Mouse (Mus musculus): ENCODE results near the gene Sfxn2. TPM values are rescaled to one million over a fixed set of nuclear protein-coding genes. Genes with fewer than 3 reads are reported as not detected.

The Sfxn2 gene
- polyA plus RNA-seq, 2 experiments: 22.0 to 26.7 TPM

GRCm38 (mm10) chr19:46592751-46593439, 19.7 kb downstream of the Sfxn2 start:
- no peak overlapping the region for H3K9ac ChIP-seq (ENCODE audit: low read depth, low read length, severe bottlenecking)
- no peaks in the 10 kb centered on the region for H3K27me3 ChIP-seq (ENCODE audit: control insufficient read depth, insufficient read depth, low read length)
- H3K4me1 ChIP-seq (ENCODE audit: control insufficient read depth, insufficient read depth, low read length): no peaks in the 10 kb centered on the region
- no peak overlapping the region for H3K4me2 ChIP-seq (replicated peaks; ENCODE audit: low read depth, low read length, severe bottlenecking)
- no peaks in the 10 kb centered on the region for H3K9me3 ChIP-seq (ENCODE audit: control insufficient read depth, low read length)
- no peak for DNase-seq (ENCODE audit: low spot score)
- no peak overlapping the region for H3K4me3 ChIP-seq (replicated peaks; ENCODE audit: low read length)
- TF ChIP-seq POLR2A (IDR thresholded peaks at IDR 0.05; ENCODE audit: borderline replicate concordance, extremely low read depth, insufficient read depth, insufficient read length): no peak
- 90% methylated on average over 9 of the region's 9 CpGs for WGBS
- no peak overlapping the region for H3K27ac ChIP-seq (replicated peaks; ENCODE audit: low read depth, low read length)
- H3K36me3 ChIP-seq (ENCODE audit: control insufficient read depth, insufficient read depth, low read length): peaks cover 45% of the 10 kb centered on the region
- no peak for ATAC-seq (ENCODE audit: low FRiP score, low read depth)

GRCm38 (mm10) chr19:46598187-46598586, 25.0 kb downstream of the Sfxn2 start:
- no peak for DNase-seq (ENCODE audit: low spot score)
- Histone ChIP-seq H3K27me3 (ENCODE audit: control insufficient read depth, insufficient read depth, low read length) (no peaks in the 10 kb centered on the region), H3K4me1 (ENCODE audit: control insufficient read depth, insufficient read depth, low read length) (peaks cover 10% of the 10 kb centered on the region; the same call in 1 of the 2 replicates), H3K4me3 (replicated peaks; ENCODE audit: low read length) (peak overlapping the region; percentile 12; the same call in 1 of the 2 replicates), H3K4me2 (replicated peaks; ENCODE audit: low read depth, low read length, severe bottlenecking) (peak overlapping the region; percentile 35), H3K36me3 (ENCODE audit: control insufficient read depth, insufficient read depth, low read length) (peaks cover 23% of the 10 kb centered on the region), H3K9ac (ENCODE audit: low read depth, low read length, severe bottlenecking) (no peak overlapping the region), H3K27ac (replicated peaks; ENCODE audit: low read depth, low read length) (no peak overlapping the region), H3K9me3 (ENCODE audit: control insufficient read depth, low read length) (no peaks in the 10 kb centered on the region)
- TF ChIP-seq POLR2A (IDR thresholded peaks at IDR 0.05; ENCODE audit: borderline replicate concordance, extremely low read depth, insufficient read depth, insufficient read length): no peak
- ATAC-seq (ENCODE audit: low FRiP score, low read depth): no peak
- WGBS: 79% methylated on average over 4 of the region's 4 CpGs

GRCm38 (mm10) chr19:46598720-46599252, 25.6 kb downstream of the Sfxn2 start, which contains the start of gene Wbp1l:
Gene Wbp1l, plus strand, starts transcription at chr19:46599084.
- 0 out of 2 replicates have a peak, but pooled peaks have one; percentile 45 for TF ChIP-seq POLR2A (IDR thresholded peaks at IDR 0.05; ENCODE audit: borderline replicate concordance, extremely low read depth, insufficient read depth, insufficient read length)
- DNase-seq (ENCODE audit: low spot score): peak; percentile 99
- H3K9me3 ChIP-seq (ENCODE audit: control insufficient read depth, low read length): no peaks in the 10 kb centered on the region
- peak within 1 kb of the TSS; percentile 80 for H3K4me3 ChIP-seq (replicated peaks; ENCODE audit: low read length)
- peaks cover 23% of the 10 kb centered on the region for H3K36me3 ChIP-seq (ENCODE audit: control insufficient read depth, insufficient read depth, low read length)
- peak within 1 kb of the TSS; percentile 88 for H3K4me2 ChIP-seq (replicated peaks; ENCODE audit: low read depth, low read length, severe bottlenecking)
- peaks cover 10% of the 10 kb centered on the region; the same call in 1 of the 2 replicates for H3K4me1 ChIP-seq (ENCODE audit: control insufficient read depth, insufficient read depth, low read length)
- no peak within 1 kb of the TSS for H3K27ac ChIP-seq (replicated peaks; ENCODE audit: low read depth, low read length)
- ATAC-seq (ENCODE audit: low FRiP score, low read depth): peak; percentile 99
- under 1% methylated on average over 19 of the region's 22 CpGs for WGBS
- no peaks in the 10 kb centered on the region for H3K27me3 ChIP-seq (ENCODE audit: control insufficient read depth, insufficient read depth, low read length)
- peak within 1 kb of the TSS; percentile 77 for H3K9ac ChIP-seq (ENCODE audit: low read depth, low read length, severe bottlenecking)

- TF ChIP-seq POLR2A (IDR thresholded peaks at IDR 0.05; ENCODE audit: borderline replicate concordance, extremely low read depth, insufficient read depth, insufficient read length): no peak
- Histone ChIP-seq H3K27ac (replicated peaks; ENCODE audit: low read depth, low read length) (no peak overlapping the region), H3K4me2 (replicated peaks; ENCODE audit: low read depth, low read length, severe bottlenecking) (peak overlapping the region; percentile 88), H3K4me1 (ENCODE audit: control insufficient read depth, insufficient read depth, low read length) (peaks cover 10% of the 10 kb centered on the region; the same call in 1 of the 2 replicates), H3K9me3 (ENCODE audit: control insufficient read depth, low read length) (no peaks in the 10 kb centered on the region), H3K4me3 (replicated peaks; ENCODE audit: low read length) (peak overlapping the region; percentile 80), H3K9ac (ENCODE audit: low read depth, low read length, severe bottlenecking) (peak overlapping the region; percentile 77), H3K27me3 (ENCODE audit: control insufficient read depth, insufficient read depth, low read length) (no peaks in the 10 kb centered on the region), H3K36me3 (ENCODE audit: control insufficient read depth, insufficient read depth, low read length) (peaks cover 26% of the 10 kb centered on the region)
- 22% methylated on average over 22 of the region's 22 CpGs for WGBS
- DNase-seq (ENCODE audit: low spot score) (no peak), ATAC-seq (ENCODE audit: low FRiP score, low read depth) (no peak)
Observed at GRCm38 (mm10) chr19:46599375-46600256, 26.5 kb downstream of the Sfxn2 start.

- H3K27ac ChIP-seq (replicated peaks; ENCODE audit: low read depth, low read length): no peak overlapping the region
- peaks cover 10% of the 10 kb centered on the region; the same call in 1 of the 2 replicates for H3K4me1 ChIP-seq (ENCODE audit: control insufficient read depth, insufficient read depth, low read length)
- H3K36me3 ChIP-seq (ENCODE audit: control insufficient read depth, insufficient read depth, low read length): peaks cover 19% of the 10 kb centered on the region
Observed at GRCm38 (mm10) chr19:46600371-46600770, 27.2 kb downstream of the Sfxn2 start.

More at GRCm38 (mm10) chr19:46600371-46600770, 27.2 kb downstream of the Sfxn2 start:
- DNase-seq (ENCODE audit: low spot score) (no peak), ATAC-seq (ENCODE audit: low FRiP score, low read depth) (no peak)
- TF ChIP-seq POLR2A (IDR thresholded peaks at IDR 0.05; ENCODE audit: borderline replicate concordance, extremely low read depth, insufficient read depth, insufficient read length): no peak
- WGBS: 85% methylated on average over 4 of the region's 4 CpGs
- Histone ChIP-seq H3K27me3 (ENCODE audit: control insufficient read depth, insufficient read depth, low read length) (no peaks in the 10 kb centered on the region), H3K9ac (ENCODE audit: low read depth, low read length, severe bottlenecking) (peak overlapping the region; percentile 77; the same call in 1 of the 2 replicates), H3K4me2 (replicated peaks; ENCODE audit: low read depth, low read length, severe bottlenecking) (peak overlapping the region; percentile 88), H3K9me3 (ENCODE audit: control insufficient read depth, low read length) (no peaks in the 10 kb centered on the region), H3K4me3 (replicated peaks; ENCODE audit: low read length) (peak overlapping the region; percentile 80; the same call in 1 of the 2 replicates)
